Mouse (Mus musculus) activated CD4-positive, CD25-positive, alpha-beta regulatory T cell (primary cell): Measurements from ENCODE around the gene Rbm47. TPM values are rescaled to one million over a fixed set of nuclear protein-coding genes. Genes with fewer than 3 reads are reported as not detected.

Experiments
- polyA plus RNA-seq, 2 experiments: library from polyadenylated mRNA; unstranded; fragments of 100-300 nt; shearing (Covaris generic); gene quantifications; one replicate each; pipeline ENCODE4 v1.2.1; 2017

Rbm47 gene
- 1 to 10 TPM in 1 of 2 experiments, under 1 TPM in 1; 0.60 to 2.8 TPM for polyA plus RNA-seq

DNA sequence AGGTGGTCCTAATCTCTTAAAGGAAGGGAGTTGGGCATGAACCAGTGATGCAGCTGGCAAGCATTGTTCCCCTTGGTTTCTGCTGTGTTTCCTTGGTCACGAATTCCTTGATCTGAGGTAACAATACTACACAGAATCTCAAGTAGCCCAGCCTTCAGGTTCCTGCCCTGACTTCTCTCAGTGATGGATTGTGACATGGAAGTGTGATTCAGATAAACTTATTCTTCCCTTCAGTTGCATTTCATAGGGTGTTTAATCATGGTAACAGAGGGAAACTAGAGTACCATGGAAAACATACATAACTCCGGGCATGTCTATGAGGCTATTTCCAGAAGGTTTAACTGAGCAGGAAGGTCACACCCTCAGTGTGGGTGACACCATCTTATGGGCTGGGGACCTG, at the start of gene Rbm47:
TSS of gene Rbm47 (minus strand) at position 101 of the 400 bp plus-strand sequence.

DNA sequence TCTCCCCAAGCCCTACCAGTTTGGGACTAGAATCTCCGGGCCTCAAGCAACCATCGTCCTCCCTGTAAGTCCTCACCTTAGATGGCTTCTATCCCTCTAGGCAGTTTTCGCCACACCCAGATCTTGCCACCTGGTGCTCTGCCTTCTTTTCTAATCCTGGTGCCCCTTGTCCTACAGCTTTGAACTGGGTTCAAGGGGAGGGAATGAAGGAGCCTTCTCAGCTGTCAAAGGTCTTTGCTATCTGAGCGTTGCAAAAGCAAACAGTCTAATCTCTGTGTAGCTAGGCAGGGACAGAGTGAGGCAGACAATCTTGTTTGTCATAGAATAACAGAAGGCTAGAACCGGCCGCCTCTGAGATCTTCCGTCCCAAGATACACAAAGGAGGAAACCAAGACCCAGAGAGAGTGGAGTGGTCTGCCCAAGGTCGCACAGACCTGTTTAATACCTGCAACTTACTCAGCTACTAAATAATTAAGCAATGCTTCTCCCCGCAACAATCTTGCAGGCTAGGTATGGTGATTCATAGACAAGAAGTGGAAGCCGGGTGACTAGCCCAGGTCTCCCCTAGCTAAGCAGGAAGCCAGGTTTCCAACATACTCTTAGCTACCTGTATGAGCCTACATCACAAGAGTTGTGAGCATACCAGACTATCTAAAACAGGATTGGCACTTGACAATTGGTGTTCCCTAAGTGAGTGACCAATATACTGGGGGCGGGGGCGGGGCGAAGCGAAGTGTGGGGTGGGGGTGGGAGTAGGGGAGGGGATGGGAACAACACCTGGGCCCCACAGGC, 168.6 kb downstream of the Rbm47 start, which contains the start of gene 9130230L23Rik:
TSS of gene 9130230L23Rik (minus strand) at position 152 of the 792 bp plus-strand sequence.

Other genes starting within 250 kb of the Rbm47 start
- gene Chrna9, start 238.2 kb downstream of the Rbm47 start, polyA plus RNA-seq: 1 to 10 TPM in 1 of 2 experiments, under 1 TPM in 1; 0.93 to 1.0 TPM
- under 1 TPM in 1 of 2 experiments, not detected in 1; 0.96 TPM for gene 9130230L23Rik, start 168.8 kb downstream of the Rbm47 start, polyA plus RNA-seq
- gene Nsun7, start 86.8 kb upstream of the Rbm47 start, polyA plus RNA-seq: under 1 TPM; 0.33 to 0.74 TPM